Mouse (Mus musculus) hindbrain, postnatal 0 days (tissue): ENCODE data around the gene Nsg2. TPM values are rescaled to one million over a fixed set of nuclear protein-coding genes. Genes with fewer than 3 reads are reported as not detected.

Source experiments
- ATAC-seq: fragments of 200-750 bp; cut with Nextera tagmentation; 2 replicates; pipeline ENCODE4 v1.8.0; 2017; ENCODE audit warnings: mild to moderate bottlenecking, moderate TSS enrichment, moderate library complexity
- DNase-seq: peaks from one replicate; pipeline ENCODE4 v3.0.0-alpha.2; 2015; ENCODE audit warnings: low spot score
- H3K27ac ChIP-seq: fragments of 300-500 bp; sonication (generic); 2 replicates; pipeline ENCODE4 v1.5.1; 2014; ENCODE audit warnings: mild to moderate bottlenecking
- H3K27me3 ChIP-seq: fragments of 300-500 bp; sonication (generic); 2 replicates; pipeline ENCODE4 v1.6.1; 2014; ENCODE audit warnings: low read length, mixed read lengths; ENCODE audit not compliant: insufficient read depth
- H3K36me3 ChIP-seq: fragments of 300-500 bp; sonication (generic); 2 replicates; pipeline ENCODE4 v1.6.1; 2014; ENCODE audit warnings: low read length, mixed read lengths; ENCODE audit not compliant: insufficient read depth
- H3K4me1 ChIP-seq: fragments of 300-500 bp; sonication (generic); 2 replicates; pipeline ENCODE4 v1.6.1; 2014; ENCODE audit warnings: antibody characterized with exemption, low read length, mixed read lengths; ENCODE audit not compliant: insufficient read depth
- H3K4me2 ChIP-seq: fragments of 300-500 bp; sonication (generic); 2 replicates; pipeline ENCODE4 v1.6.1; 2014; ENCODE audit warnings: low read depth, mild to moderate bottlenecking, low read length, moderate library complexity, mixed read lengths
- H3K4me3 ChIP-seq: fragments of 300-500 bp; sonication (generic); 2 replicates; pipeline ENCODE4 v1.5.1; 2014; ENCODE audit warnings: low read length
- H3K9ac ChIP-seq: fragments of 300-500 bp; sonication (generic); replicated peaks from 2 replicates; pipeline ENCODE4 v1.6.1; 2014; ENCODE audit warnings: mild to moderate bottlenecking, low read length, moderate library complexity, mixed read lengths
- H3K9me3 ChIP-seq: fragments of 300-500 bp; sonication (generic); 2 replicates; pipeline ENCODE4 v1.6.1; 2016; ENCODE audit warnings: low read length, mixed read lengths
- CTCF ChIP-seq: IDR thresholded peaks from 2 replicates; pipeline ENCODE4 v1.5.1; 2016; ENCODE audit warnings: antibody characterized with exemption, control low read depth, low read depth
- WGBS: fragments of 180-500 bp; shearing (Covaris S2); extraction: QIAGEN DNeasy Blood & Tissue Kit; methylation state at CpG from one replicate; pipeline ENCODE4 v1.1.7; 2014; 5-methylcytosine and 5-hydroxymethylcytosine counted together
- polyA plus RNA-seq: library from polyadenylated mRNA; unstranded; fragments of >200 nt; fragmentation: Nextera tagmentation; extraction: Ambion mirVana; gene quantifications from 2 replicates; pipeline ENCODE4 v1.2.1, GENCODE M21; 2015
- total RNA-seq: library from RNA; depleted of rRNA; stranded (reverse); fragments of >200 nt; gene quantifications from 2 replicates; pipeline ENCODE4 v1.2.3, GENCODE M21; 2014

Nsg2 gene
- total and polyA plus RNA-seq, 2 experiments from 2014 or later = 433 to 646 TPM

GRCm38 (mm10) chr11:32009961-32010662, 9.8 kb downstream of the Nsg2 start:
- Histone ChIP-seq H3K4me2 (peak overlapping the region; percentile 26), H3K9ac (no peak overlapping the region), H3K27ac (peak overlapping the region; percentile 64), H3K4me1 (peaks cover 31% of the 10 kb centered on the region), H3K27me3 (no peaks in the 10 kb centered on the region), H3K9me3 (no peaks in the 10 kb centered on the region), H3K36me3 (peaks cover 8% of the 10 kb centered on the region), H3K4me3 (no peak overlapping the region)
- ATAC-seq (peak; percentile 72), DNase-seq (peak; percentile 66)
- 9% methylated on average over 13 of the region's 13 CpGs for WGBS
- TF ChIP-seq CTCF = no peak

- H3K27me3 ChIP-seq = no peaks in the 10 kb centered on the region
- peaks cover 32% of the 10 kb centered on the region for H3K4me1 ChIP-seq
- ATAC-seq (no peak), DNase-seq (peak; percentile 15)
- H3K4me2 ChIP-seq = 0 out of 2 replicates have a peak overlapping the region, but pooled peaks have one; percentile 26
- H3K27ac ChIP-seq = peak overlapping the region; percentile 64; the same call in 1 of the 2 replicates
- no peak for TF ChIP-seq CTCF
- no peak overlapping the region for H3K9ac ChIP-seq
- peaks cover 3% of the 10 kb centered on the region; the same call in 1 of the 2 replicates for H3K36me3 ChIP-seq
- 37% methylated on average over 5 of the region's 5 CpGs for WGBS
- H3K9me3 ChIP-seq = no peaks in the 10 kb centered on the region
- H3K4me3 ChIP-seq = no peak overlapping the region
These were observed 10.4 kb downstream of the Nsg2 start for GRCm38 (mm10) chr11:32010663-32010970.

- WGBS = 36% methylated on average over 9 of the region's 9 CpGs
- Histone ChIP-seq H3K9me3 (no peaks in the 10 kb centered on the region), H3K27ac (peak overlapping the region; percentile 62; the same call in 1 of the 2 replicates), H3K27me3 (no peaks in the 10 kb centered on the region), H3K36me3 (no peaks in the 10 kb centered on the region), H3K4me1 (peaks cover 35% of the 10 kb centered on the region), H3K4me2 (0 out of 2 replicates have a peak overlapping the region, but pooled peaks have one; percentile 5), H3K9ac (no peak overlapping the region; the same call in 1 of the 2 replicates), H3K4me3 (no peak overlapping the region)
- no peak for TF ChIP-seq CTCF
- DNase-seq (no peak), ATAC-seq (no peak)
These were observed 11.8 kb downstream of the Nsg2 start for GRCm38 (mm10) chr11:32011867-32012603.

- TF ChIP-seq CTCF = no peak
- Histone ChIP-seq H3K9ac (no peak overlapping the region), H3K4me1 (peaks cover 35% of the 10 kb centered on the region), H3K4me2 (no peak overlapping the region), H3K27me3 (no peaks in the 10 kb centered on the region), H3K4me3 (no peak overlapping the region), H3K36me3 (no peaks in the 10 kb centered on the region), H3K27ac (no peak overlapping the region), H3K9me3 (no peaks in the 10 kb centered on the region)
- no peak for DNase-seq
- ATAC-seq = no peak
- 68% methylated on average over 4 of the region's 4 CpGs for WGBS
These were observed 12.8 kb downstream of the Nsg2 start for GRCm38 (mm10) chr11:32013014-32013427.

- Histone ChIP-seq H3K27me3 (no peaks in the 10 kb centered on the region), H3K36me3 (no peaks in the 10 kb centered on the region; the same call in 1 of the 2 replicates), H3K4me1 (peaks cover 35% of the 10 kb centered on the region), H3K9me3 (no peaks in the 10 kb centered on the region), H3K4me3 (no peak overlapping the region), H3K4me2 (no peak overlapping the region), H3K27ac (no peak overlapping the region), H3K9ac (no peak overlapping the region)
- WGBS = 75% methylated on average over 1 of the region's 1 CpGs
- no peak for TF ChIP-seq CTCF
- ATAC-seq = no peak
- DNase-seq = no peak
These were observed 13.3 kb downstream of the Nsg2 start for GRCm38 (mm10) chr11:32013561-32013960.

GRCm38 (mm10) chr11:32018201-32018600, 17.9 kb downstream of the Nsg2 start:
- TF ChIP-seq CTCF = no peak
- peak; percentile 34 for DNase-seq
- no peak overlapping the region for H3K4me2 ChIP-seq
- H3K4me3 ChIP-seq = no peak overlapping the region
- 57% methylated on average over 4 of the region's 4 CpGs for WGBS
- H3K36me3 ChIP-seq = no peaks in the 10 kb centered on the region; the same call in 1 of the 2 replicates
- no peak overlapping the region; the same call in 1 of the 2 replicates for H3K27ac ChIP-seq
- no peak overlapping the region for H3K9ac ChIP-seq
- H3K27me3 ChIP-seq = no peaks in the 10 kb centered on the region
- H3K4me1 ChIP-seq = peaks cover 9% of the 10 kb centered on the region
- no peak for ATAC-seq
- no peaks in the 10 kb centered on the region for H3K9me3 ChIP-seq
